Mouse (Mus musculus) cerebellum, adult 8-10 months (tissue): ENCODE measurements around the gene Olfr776.
"Not testable (repeated sequence)": the region's sequence is repeated elsewhere in the genome, so short reads cannot be mapped to it uniquely, and the experiment has no call there.

Experiments used
- DNase-seq: peaks from one replicate; pipeline ENCODE4 v3.0.0; 2022

Gene Olfr776

GRCm38 (mm10) chr10:129258827-129259226 lies at the start of gene Olfr776:
Gene Olfr776, plus strand, starts transcription at chr10:129259127.
- DNase-seq: no peak

GRCm38 (mm10) chr10:129230737-129231136 lies 28.2 kb upstream of the Olfr776 start:
- DNase-seq: no peak

- DNase-seq: no peak
Measured at GRCm38 (mm10) chr10:129235904-129236303, 23.0 kb upstream of the Olfr776 start, which contains the start of gene Olfr774. Gene Olfr774, plus strand, starts transcription at chr10:129236204.

GRCm38 (mm10) chr10:129248112-129248511 lies 10.8 kb upstream of the Olfr776 start, which contains the start of gene Olfr775:
Gene Olfr775, plus strand, starts transcription at chr10:129248412.
- no peak for DNase-seq

- DNase-seq: no peak
Measured at GRCm38 (mm10) chr10:129271081-129271535, 12.2 kb downstream of the Olfr776 start, which contains the start of gene Olfr777. Gene Olfr777, minus strand, starts transcription at chr10:129271485.

GRCm38 (mm10) chr10:129312973-129313372 lies 54.0 kb downstream of the Olfr776 start:
- not testable (repeated sequence) for DNase-seq

- not testable (repeated sequence) for DNase-seq
Measured at GRCm38 (mm10) chr10:129313521-129313920, 54.6 kb downstream of the Olfr776 start.
